Mouse (Mus musculus) bone marrow, adult 2 months (tissue): Measurements from ENCODE around the gene Fermt3.

Experiments
- CTCF ChIP-seq: fragments of 200-500 bp; IDR thresholded peaks from 2 replicates; pipeline ENCODE4 v1.5.1; 2011; ENCODE audit warnings: low read length, control low read depth; ENCODE audit not compliant: control insufficient read depth, insufficient read depth
- POLR2A ChIP-seq: fragments of 200-500 bp; IDR thresholded peaks from 2 replicates; pipeline ENCODE4 v1.6.1; 2011; ENCODE audit warnings: low read depth, mild to moderate bottlenecking, control low read depth, low read length, borderline replicate concordance; ENCODE audit not compliant: control insufficient read depth

GRCm38 (mm10) chr19:6952712-6953037, 66.6 kb downstream of the Fermt3 start:
- TF ChIP-seq CTCF = no peak
- no peak for TF ChIP-seq POLR2A
